Mouse (Mus musculus) liver, embryonic 11.5 days (tissue): Measurements from ENCODE around the gene Ppdpf. TPM values are rescaled to one million over a fixed set of nuclear protein-coding genes. Genes with fewer than 3 reads are reported as not detected.

ENCODE experiments used
- ATAC-seq: fragments of 200-750 bp; cut with Nextera tagmentation; replicated peaks from 2 replicates; pipeline ENCODE4 v1.8.0; 2017; ENCODE audit warnings: moderate number of reproducible peaks, mild to moderate bottlenecking, moderate TSS enrichment, moderate library complexity; ENCODE audit not compliant: low FRiP score
- DNase-seq: peaks from one replicate; pipeline ENCODE4 v3.0.0-alpha.2; 2017; ENCODE audit warnings: low spot score
- H3K27ac ChIP-seq: fragments of 300-500 bp; sonication (generic); 2 replicates; pipeline ENCODE4 v1.5.1; 2014; ENCODE audit warnings: mild to moderate bottlenecking, low read depth, low read length, control low read depth
- H3K27me3 ChIP-seq: fragments of 300-500 bp; sonication (generic); replicated peaks from 2 replicates; pipeline ENCODE4 v1.6.1; 2014; ENCODE audit warnings: low read length, mixed read lengths; ENCODE audit not compliant: control insufficient read depth, insufficient read depth
- H3K36me3 ChIP-seq: fragments of 300-500 bp; sonication (generic); 2 replicates; pipeline ENCODE4 v1.6.1; 2014; ENCODE audit warnings: mild to moderate bottlenecking, low read length, moderate library complexity, mixed read lengths; ENCODE audit not compliant: control insufficient read depth, insufficient read depth
- H3K4me1 ChIP-seq: fragments of 300-500 bp; sonication (generic); replicated peaks from 2 replicates; pipeline ENCODE4 v1.6.1; 2014; ENCODE audit warnings: low read length, mixed read lengths; ENCODE audit not compliant: control insufficient read depth, insufficient read depth
- H3K4me2 ChIP-seq: fragments of 300-500 bp; sonication (generic); 2 replicates; pipeline ENCODE4 v1.6.1; 2014; ENCODE audit warnings: mild to moderate bottlenecking, control low read depth, moderate library complexity
- H3K4me3 ChIP-seq: fragments of 300-500 bp; sonication (generic); 2 replicates; pipeline ENCODE4 v1.5.1; 2014; ENCODE audit warnings: low read depth, low read length, control low read depth
- H3K9ac ChIP-seq: fragments of 300-500 bp; sonication (generic); 2 replicates; pipeline ENCODE4 v1.6.1; 2014; ENCODE audit warnings: low read depth, low read length, control low read depth
- H3K9me3 ChIP-seq: fragments of 300-500 bp; sonication (generic); 2 replicates; pipeline ENCODE4 v1.6.1; 2016; ENCODE audit warnings: low read length, inconsistent platforms, mixed read lengths; ENCODE audit not compliant: control insufficient read depth
- WGBS: fragments of 180-500 bp; shearing (Covaris S2); extraction: QIAGEN DNeasy Blood & Tissue Kit; methylation state at CpG from one replicate; pipeline ENCODE4 v1.1.7; 2014; 5-methylcytosine and 5-hydroxymethylcytosine counted together
- polyA plus RNA-seq: library from polyadenylated mRNA; unstranded; fragments of >200 nt; fragmentation: Nextera tagmentation; extraction: Ambion mirVana; gene quantifications from 2 replicates; pipeline ENCODE4 v1.2.1, GENCODE M21; 2014

Ppdpf gene
- polyA plus RNA-seq, 1 experiment from 2014 or later = 179 TPM

DNA sequence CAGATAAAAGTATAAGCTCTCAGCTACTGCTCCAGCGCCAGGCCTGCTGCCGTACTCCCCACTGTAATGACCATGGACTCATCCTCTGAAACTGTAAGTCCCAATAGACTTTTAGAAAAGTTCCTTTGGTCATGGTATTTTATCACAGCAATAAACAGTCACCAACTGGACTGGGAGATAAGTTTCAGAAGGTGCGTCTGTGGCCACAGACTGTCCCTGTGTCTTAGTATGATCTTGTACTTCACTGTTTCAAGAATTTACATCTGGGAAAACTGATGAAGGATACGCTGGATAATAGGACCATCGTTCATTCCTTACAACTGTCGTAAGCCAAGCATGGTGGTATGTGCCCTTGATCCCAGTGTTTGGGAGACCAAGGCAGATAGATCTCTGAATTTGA, 29.0 kb downstream of the Ppdpf start:
- H3K27me3 ChIP-seq = peaks cover 38% of the 10 kb centered on the region
- WGBS = 71% methylated on average over 6 of the region's 6 CpGs
- no peak overlapping the region for H3K4me3 ChIP-seq
- no peak for ATAC-seq
- H3K4me2 ChIP-seq = no peak overlapping the region
- H3K27ac ChIP-seq = no peak overlapping the region
- no peak for DNase-seq
- no peaks in the 10 kb centered on the region for H3K36me3 ChIP-seq
- no peaks in the 10 kb centered on the region for H3K9me3 ChIP-seq
- no peak overlapping the region for H3K9ac ChIP-seq
- peaks cover 16% of the 10 kb centered on the region for H3K4me1 ChIP-seq

- H3K27ac ChIP-seq = no peak overlapping the region
- peaks cover 10% of the 10 kb centered on the region for H3K4me1 ChIP-seq
Observed at GRCm38 (mm10) chr2:181218881-181219485, 31.9 kb downstream of the Ppdpf start.

DNA sequence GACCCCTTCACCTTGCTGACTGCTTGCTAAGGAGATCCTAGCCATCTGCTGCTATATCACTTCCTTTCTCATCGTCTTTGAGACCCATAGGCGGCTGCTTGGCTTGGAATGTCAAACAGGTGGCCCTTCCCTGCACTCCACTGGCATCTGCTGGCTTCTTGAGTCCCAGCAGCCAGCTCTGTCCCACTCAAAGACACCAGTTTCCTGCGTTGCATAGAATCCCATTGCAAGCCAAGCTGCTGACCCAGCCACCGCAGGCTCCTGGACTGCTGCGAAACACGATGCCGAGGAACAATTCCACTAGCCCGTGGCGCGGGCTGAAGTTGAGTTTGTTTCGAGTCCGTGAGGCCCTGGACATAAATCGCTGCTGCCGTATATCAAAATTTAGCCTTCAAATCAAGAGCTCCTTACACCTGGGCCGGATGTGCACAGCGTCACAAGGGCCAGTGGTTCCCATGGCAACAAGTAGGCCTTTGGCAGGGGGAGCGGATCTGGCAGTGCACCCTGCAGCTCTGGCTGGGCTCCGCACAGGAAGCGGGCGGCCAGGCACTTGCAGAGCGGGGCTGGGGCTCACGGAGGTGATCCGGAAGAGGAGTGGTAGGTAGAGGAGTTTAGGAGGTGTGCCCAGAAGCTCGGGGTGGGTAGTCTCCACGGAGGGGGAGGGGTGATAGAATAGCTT, 32.6 kb downstream of the Ppdpf start, which contains the start of gene Fndc11:
Gene Fndc11, plus strand, starts transcription at position 476 of the 679 bp plus-strand sequence.
- H3K4me2 ChIP-seq = peak within 1 kb of the TSS; percentile 67
- H3K27me3 ChIP-seq = peaks cover 3% of the 10 kb centered on the region; the same call in 1 of the 2 replicates
- 6% methylated on average over 25 of the region's 25 CpGs for WGBS

More at GRCm38 (mm10) chr2:181218881-181219485, 31.9 kb downstream of the Ppdpf start:
- 44% methylated on average over 5 of the region's 5 CpGs for WGBS
- Histone ChIP-seq H3K9ac (no peak overlapping the region), H3K4me2 (peak overlapping the region; percentile 67; the same call in 1 of the 2 replicates), H3K4me3 (no peak overlapping the region), H3K9me3 (no peaks in the 10 kb centered on the region), H3K27me3 (peaks cover 9% of the 10 kb centered on the region), H3K36me3 (no peaks in the 10 kb centered on the region)
- ATAC-seq (no peak), DNase-seq (no peak)

DNA sequence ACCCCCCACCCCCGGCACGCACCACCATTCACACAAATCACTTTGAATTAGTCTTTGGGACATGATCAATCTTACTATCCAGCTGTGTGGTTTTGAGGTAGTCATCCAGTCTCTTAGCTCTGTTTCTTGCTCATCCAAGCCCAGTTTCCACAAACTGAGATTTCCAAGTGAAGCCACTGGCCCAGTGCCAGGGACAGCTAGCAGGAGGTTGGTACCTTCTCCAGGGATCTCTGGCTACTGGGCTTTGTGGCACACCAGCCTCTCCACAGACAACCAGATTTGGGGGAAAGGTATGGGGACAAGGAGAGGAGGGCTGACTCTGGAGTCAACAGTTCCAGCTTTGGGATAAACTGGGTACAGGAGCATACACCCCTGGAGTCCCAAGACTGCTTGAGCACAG, 33.3 kb downstream of the Ppdpf start:
- H3K4me3 ChIP-seq = peak overlapping the region; percentile 25
- no peaks in the 10 kb centered on the region for H3K36me3 ChIP-seq
- 40% methylated on average over 2 of the region's 2 CpGs for WGBS
- DNase-seq (no peak), ATAC-seq (no peak)
- H3K4me1 ChIP-seq = peaks cover 10% of the 10 kb centered on the region
- H3K9me3 ChIP-seq = no peaks in the 10 kb centered on the region
- peaks cover 3% of the 10 kb centered on the region; the same call in 1 of the 2 replicates for H3K27me3 ChIP-seq
- H3K9ac ChIP-seq = no peak overlapping the region
- peak overlapping the region; percentile 67 for H3K4me2 ChIP-seq
- no peak overlapping the region for H3K27ac ChIP-seq

More for the DNA sequence above, 32.6 kb downstream of the Ppdpf start, which contains the start of gene Fndc11:
- Histone ChIP-seq H3K4me3 (peak within 1 kb of the TSS; percentile 25), H3K9me3 (no peaks in the 10 kb centered on the region), H3K27ac (no peak within 1 kb of the TSS), H3K36me3 (no peaks in the 10 kb centered on the region), H3K9ac (peak within 1 kb of the TSS; percentile 7; the same call in 1 of the 2 replicates), H3K4me1 (peaks cover 10% of the 10 kb centered on the region)
- peak; percentile 75 for DNase-seq
- peak; percentile 81 for ATAC-seq

GRCm38 (mm10) chr2:181224994-181225393, 37.9 kb downstream of the Ppdpf start:
- H3K9me3 ChIP-seq = no peaks in the 10 kb centered on the region
- DNase-seq (no peak), ATAC-seq (no peak)
- H3K27ac ChIP-seq = no peak overlapping the region
- no peak overlapping the region for H3K4me2 ChIP-seq
- H3K4me1 ChIP-seq = peaks cover 5% of the 10 kb centered on the region
- no peak overlapping the region for H3K9ac ChIP-seq
- no peaks in the 10 kb centered on the region for H3K36me3 ChIP-seq
- 80% methylated on average over 2 of the region's 2 CpGs for WGBS
- H3K4me3 ChIP-seq = no peak overlapping the region
- H3K27me3 ChIP-seq = no peaks in the 10 kb centered on the region

GRCm38 (mm10) chr2:181227122-181227521, 40.1 kb downstream of the Ppdpf start:
- Histone ChIP-seq H3K9ac (no peak overlapping the region), H3K4me1 (no peaks in the 10 kb centered on the region), H3K36me3 (no peaks in the 10 kb centered on the region; the same call in 1 of the 2 replicates), H3K9me3 (no peaks in the 10 kb centered on the region), H3K4me3 (no peak overlapping the region), H3K4me2 (no peak overlapping the region), H3K27ac (no peak overlapping the region), H3K27me3 (no peaks in the 10 kb centered on the region)
- 82% methylated on average over 3 of the region's 3 CpGs for WGBS
- ATAC-seq (no peak), DNase-seq (no peak)

GRCm38 (mm10) chr2:181228335-181228734, 41.3 kb downstream of the Ppdpf start:
- Histone ChIP-seq H3K27ac (no peak overlapping the region), H3K9me3 (no peaks in the 10 kb centered on the region), H3K27me3 (no peaks in the 10 kb centered on the region), H3K4me2 (no peak overlapping the region), H3K4me3 (no peak overlapping the region), H3K36me3 (no peaks in the 10 kb centered on the region; the same call in 1 of the 2 replicates), H3K9ac (no peak overlapping the region), H3K4me1 (no peaks in the 10 kb centered on the region)
- ATAC-seq (no peak), DNase-seq (no peak)
- WGBS = 54% methylated on average over 1 of the region's 1 CpGs

DNA sequence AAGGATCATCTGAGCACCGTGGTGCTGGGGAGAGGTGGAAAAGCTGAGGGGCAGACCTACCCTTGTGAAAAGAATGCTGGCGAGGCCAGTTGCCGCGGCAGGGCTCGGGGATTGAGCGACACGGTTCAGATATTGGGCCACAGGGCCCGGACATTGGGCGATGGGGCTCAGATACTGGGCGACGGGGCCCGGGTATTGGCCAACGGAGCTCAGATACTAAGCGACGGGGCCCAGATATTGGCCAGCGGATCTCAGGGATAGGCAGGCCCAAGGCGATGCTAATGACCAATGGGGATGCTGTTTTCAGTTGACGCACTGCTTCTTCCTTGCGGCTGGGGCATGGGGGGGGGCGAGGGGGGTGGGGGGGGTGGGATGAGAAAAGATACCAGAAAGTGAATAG, 44.1 kb downstream of the Ppdpf start:
- no peak overlapping the region for H3K4me3 ChIP-seq
- H3K4me2 ChIP-seq = no peak overlapping the region
- H3K27me3 ChIP-seq = no peaks in the 10 kb centered on the region
- H3K36me3 ChIP-seq = no peaks in the 10 kb centered on the region; the same call in 1 of the 2 replicates
- ATAC-seq (no peak), DNase-seq (no peak)
- no peak overlapping the region for H3K27ac ChIP-seq
- H3K9ac ChIP-seq = no peak overlapping the region
- WGBS = 78% methylated on average over 20 of the region's 20 CpGs
- H3K9me3 ChIP-seq = no peaks in the 10 kb centered on the region
- H3K4me1 ChIP-seq = no peaks in the 10 kb centered on the region
